Mouse (Mus musculus): ENCODE results near the gene Gm5148.

DNA sequence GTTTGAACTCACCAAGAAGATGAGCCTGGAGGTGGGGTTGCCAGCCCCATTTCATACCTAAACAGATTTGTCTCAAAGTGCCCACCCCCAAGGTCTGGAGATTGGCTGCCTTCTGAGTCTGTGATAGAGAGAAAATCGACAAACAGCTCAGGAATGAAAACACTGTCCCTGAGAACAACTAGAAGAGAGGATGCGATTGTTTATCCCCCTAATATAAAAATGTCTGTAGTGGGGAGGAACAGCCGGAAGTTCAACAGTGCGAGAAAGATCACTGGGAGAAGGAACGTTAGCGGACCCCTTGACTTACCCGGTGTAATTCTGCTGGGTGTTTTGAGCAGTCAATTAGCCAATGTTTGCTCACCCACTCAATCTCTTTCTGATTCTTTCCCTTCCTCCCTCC is 38.1 kb downstream of the Gm5148 start:
- TF ChIP-seq GATA1 (IDR thresholded peaks at IDR 0.05; ENCODE audit: low read length) (no peak), TAL1 (IDR thresholded peaks at IDR 0.05; ENCODE audit: low read length) (no peak)

All from erythroblast, embryonic 14.5 days (primary cell).